Comparison of ENCODE assay signal across 23 mouse cellular contexts in the genomic region with DNA sequence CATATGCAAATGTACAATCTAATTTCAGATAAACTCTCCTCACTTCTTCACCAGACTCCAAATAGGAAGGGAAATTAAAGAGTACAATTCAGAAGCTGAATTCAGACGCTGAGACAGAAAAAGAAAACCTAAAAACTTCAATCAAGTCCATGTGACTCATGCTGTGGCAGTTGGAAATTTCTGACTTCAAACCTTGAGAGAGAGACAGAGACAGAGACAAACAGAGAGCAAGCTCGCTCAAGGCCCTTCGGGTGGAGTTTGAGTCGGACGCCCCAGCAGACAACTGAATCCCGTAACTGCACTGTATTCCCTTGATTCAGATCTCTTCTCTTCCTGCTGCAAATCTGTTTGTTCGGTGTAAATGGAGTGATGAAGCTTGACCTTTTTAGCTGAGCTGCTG. TPM values are rescaled to one million over a fixed set of nuclear protein-coding genes. Genes with fewer than 3 reads are reported as not detected.
DNase-seq lines count a peak whose midpoint lies in the region; ATAC-seq and TF ChIP-seq lines count a peak whose summit lies in the region.
"Had no signal": no experiment of that assay in that cellular context is flagged by ENCODE, and none has a peak within 500 bp of the region (broad histone marks: within the 10 kb centered on the region; RNA-seq: fewer than 3 reads in every experiment).

No protein-coding gene starts in this region.

- peaks cover 2% of the 10 kb centered on the region; the same call in 1 of the 2 replicates for H3K4me1 ChIP-seq in midbrain, embryonic 16.5 days (ENCODE audit: control insufficient read depth, insufficient read depth, low read length)
- H3K4me1 ChIP-seq in midbrain, embryonic 15.5 days: peaks cover 8% of the 10 kb centered on the region; the same call in 1 of the 2 replicates
- peaks cover 6% of the 10 kb centered on the region for H3K4me1 ChIP-seq in cortical plate, adult 2 months (ENCODE audit: control insufficient read depth, insufficient read depth, low read length)
- H3K4me1 ChIP-seq: embryonic facial prominence, embryonic 13.5 days; forebrain, embryonic 12.5 days; heart, embryonic 10.5 days; intestine, embryonic 15.5 days had no signal

- peak; percentile 90 for ATAC-seq in frontal cortex, adult (ENCODE audit: low TSS enrichment)
- ATAC-seq in midbrain, embryonic 16.5 days: no peak
- ATAC-seq in midbrain, embryonic 15.5 days (replicated peaks): no peak
- ATAC-seq: activated CD4-positive, CD25-positive, alpha-beta regulatory T cell, adult 4 months; forebrain, embryonic 16.5 days; intestine, embryonic 15.5 days; Patski had no signal

- H3K36me3 ChIP-seq in midbrain, embryonic 16.5 days (ENCODE audit: control insufficient read depth, insufficient read depth, low read length): no peaks in the 10 kb centered on the region
- no peaks in the 10 kb centered on the region for H3K36me3 ChIP-seq in midbrain, embryonic 15.5 days (replicated peaks)
- H3K36me3 ChIP-seq: embryonic facial prominence, embryonic 13.5 days; forebrain, embryonic 12.5 days; heart, embryonic 10.5 days; intestine, embryonic 15.5 days had no signal

- H3K9me3 ChIP-seq in midbrain, embryonic 16.5 days (replicated peaks; ENCODE audit: control insufficient read depth, low read length, poor library complexity, severe bottlenecking): no peaks in the 10 kb centered on the region
- H3K9me3 ChIP-seq in midbrain, embryonic 15.5 days: no peaks in the 10 kb centered on the region
- H3K9me3 ChIP-seq: embryonic facial prominence, embryonic 13.5 days; forebrain, embryonic 12.5 days; heart, embryonic 10.5 days; intestine, embryonic 15.5 days had no signal

- no peak for TF ChIP-seq CTCF in cortical plate, adult 2 months (IDR thresholded peaks at IDR 0.05; ENCODE audit: extremely low read depth, insufficient read depth, low read length)

- 0 out of 2 replicates have a peak overlapping the region, but pooled peaks have one; percentile 24 for H3K27ac ChIP-seq in midbrain, embryonic 16.5 days (ENCODE audit: low read length)
- H3K27ac ChIP-seq in midbrain, embryonic 15.5 days: no peak overlapping the region
- H3K27ac ChIP-seq in cortical plate, adult 2 months (ENCODE audit: insufficient read depth, low read length): peak overlapping the region; percentile 95
- H3K27ac ChIP-seq: embryonic facial prominence, embryonic 13.5 days; forebrain, embryonic 12.5 days; heart, embryonic 10.5 days; hindbrain, embryonic 14.5 days; intestine, embryonic 15.5 days had no signal

- no peak for TF ChIP-seq POLR2A in cortical plate, adult 2 months (IDR thresholded peaks at IDR 0.05; ENCODE audit: extremely low read depth, insufficient read depth, low read length)

- no peak overlapping the region for H3K4me3 ChIP-seq in midbrain, embryonic 16.5 days (ENCODE audit: low read depth, low read length)
- no peak overlapping the region for H3K4me3 ChIP-seq in midbrain, embryonic 15.5 days
- H3K4me3 ChIP-seq in cortical plate, adult 2 months (ENCODE audit: insufficient read depth, low read length): no peak overlapping the region
- H3K4me3 ChIP-seq: embryonic facial prominence, embryonic 13.5 days; forebrain, embryonic 12.5 days; heart, embryonic 10.5 days; intestine, embryonic 15.5 days had no signal

- 64% methylated on average over 7 of the region's 7 CpGs for WGBS in midbrain, embryonic 16.5 days
- 71% methylated on average over 7 of the region's 7 CpGs for WGBS in midbrain, embryonic 15.5 days

- H3K4me2 ChIP-seq in midbrain, embryonic 16.5 days (ENCODE audit: low read length): no peak overlapping the region
- no peak overlapping the region for H3K4me2 ChIP-seq in midbrain, embryonic 15.5 days
- H3K4me2 ChIP-seq: embryonic facial prominence, embryonic 13.5 days; forebrain, embryonic 12.5 days; hindbrain, embryonic 14.5 days; intestine, embryonic 15.5 days had no signal

- H3K27me3 ChIP-seq in midbrain, embryonic 16.5 days (ENCODE audit: control insufficient read depth, insufficient read depth, low read depth, low read length): no peaks in the 10 kb centered on the region
- no peaks in the 10 kb centered on the region for H3K27me3 ChIP-seq in midbrain, embryonic 15.5 days (replicated peaks)
- H3K27me3 ChIP-seq: embryonic facial prominence, embryonic 13.5 days; forebrain, embryonic 12.5 days; intestine, embryonic 15.5 days had no signal

- no peak overlapping the region for H3K9ac ChIP-seq in midbrain, embryonic 16.5 days (ENCODE audit: low read depth, low read length)
- H3K9ac ChIP-seq in midbrain, embryonic 15.5 days: no peak overlapping the region
- H3K9ac ChIP-seq: embryonic facial prominence, embryonic 13.5 days; forebrain, embryonic 12.5 days; hindbrain, embryonic 14.5 days; intestine, embryonic 15.5 days had no signal

- no peak for DNase-seq in frontal cortex, postnatal 10 days (ENCODE audit: low spot score in 2 of 2)
- peak; percentile 46 for DNase-seq in adrenal gland, postnatal 14 days
- no peak for DNase-seq in cerebellum, adult 11 months
- no peak for DNase-seq in cerebellum, adult 18-20 months
- DNase-seq: cerebellum, adult 9-10 months; cerebellum, postnatal 25 days; gastrocnemius, postnatal 36 days; heart, adult 18-20 months; heart, postnatal 10 days; heart, postnatal 4 days; kidney, adult 2 months had no signal

RNA-seq across cellular contexts. Expression of a gene that starts 30.7 kb away (rescaled TPM):
- 27.9 and 33.4 TPM in 2 replicates for polyA plus RNA-seq in midbrain, embryonic 16.5 days (2015; fragmentation: Nextera tagmentation; extraction: Ambion mirVana)
- 30.7 and 33.9 TPM in 2 replicates for polyA plus RNA-seq in midbrain, embryonic 15.5 days (2015; fragmentation: Nextera tagmentation; extraction: Ambion mirVana)
- total RNA-seq in adrenal gland, postnatal 14 days (2021): 91.0 and 102 TPM in 2 replicates
- polyA plus RNA-seq in cortical plate, adult 2 months (2012; rRNA removed): 47.8 and 54.0 TPM in 2 replicates
- total RNA-seq: gastrocnemius, postnatal 36 days had no signal
